Mouse (Mus musculus) embryonic fibroblast, embryonic 13.5 days (primary cell): Measurements from ENCODE around the gene Rhebl1.
A peak's percentile ranks its signal among the peaks of the same experiment; 100 is the strongest.

ENCODE experiments used
- CTCF ChIP-seq: IDR thresholded peaks from 2 replicates; pipeline ENCODE4 v1.5.1; 2011; ENCODE audit warnings: mild to moderate bottlenecking, control low read depth, low read length, moderate library complexity, borderline replicate concordance; ENCODE audit not compliant: insufficient read depth
- POLR2A ChIP-seq: IDR thresholded peaks from 2 replicates; pipeline ENCODE4 v1.6.1; 2011; ENCODE audit warnings: low read depth, mild to moderate bottlenecking, control low read depth, low read length, moderate library complexity

- TF ChIP-seq CTCF: no peak
- TF ChIP-seq POLR2A: peak; percentile 92
Measured at GRCm38 (mm10) chr15:98934217-98934839, 40.0 kb upstream of the Rhebl1 start, which contains the start of gene Tuba1b.
